Mouse (Mus musculus) kidney, embryonic 16.5 days (tissue): ENCODE measurements around the gene Rhoa. TPM values are rescaled to one million over a fixed set of nuclear protein-coding genes. Genes with fewer than 3 reads are reported as not detected.

ENCODE experiments used
- ATAC-seq: fragments of 200-750 bp; cut with Nextera tagmentation; 2 replicates; pipeline ENCODE4 v1.8.0; 2017; ENCODE audit warnings: moderate TSS enrichment; ENCODE audit not compliant: low FRiP score, low TSS enrichment
- H3K27ac ChIP-seq: fragments of 300-500 bp; sonication (generic); 2 replicates; pipeline ENCODE4 v1.5.1; 2014; ENCODE audit warnings: low read length
- H3K27me3 ChIP-seq: fragments of 300-500 bp; sonication (generic); 2 replicates; pipeline ENCODE4 v1.6.1; 2014; ENCODE audit warnings: low read length, control low read depth, mixed read lengths; ENCODE audit not compliant: insufficient read depth
- H3K36me3 ChIP-seq: fragments of 300-500 bp; sonication (generic); 2 replicates; pipeline ENCODE4 v1.6.1; 2014; ENCODE audit warnings: low read length, control low read depth, mixed read lengths; ENCODE audit not compliant: insufficient read depth
- H3K4me1 ChIP-seq: fragments of 300-500 bp; sonication (generic); 2 replicates; pipeline ENCODE4 v1.6.1; 2014; ENCODE audit warnings: low read length, control low read depth, mixed read lengths; ENCODE audit not compliant: insufficient read depth
- H3K4me2 ChIP-seq: fragments of 300-500 bp; sonication (generic); replicated peaks from 2 replicates; pipeline ENCODE4 v1.6.1; 2014; ENCODE audit warnings: low read depth, low read length
- H3K4me3 ChIP-seq: fragments of 300-500 bp; sonication (generic); 2 replicates; pipeline ENCODE4 v1.5.1; 2014; ENCODE audit warnings: mild to moderate bottlenecking, low read length
- H3K9ac ChIP-seq: fragments of 300-500 bp; sonication (generic); replicated peaks from 2 replicates; pipeline ENCODE4 v1.6.1; 2014; ENCODE audit warnings: low read length
- H3K9me3 ChIP-seq: fragments of 300-500 bp; sonication (generic); 2 replicates; pipeline ENCODE4 v1.6.1; 2016; ENCODE audit warnings: low read length, control low read depth
- WGBS: fragments of 180-500 bp; shearing (Covaris S2); extraction: QIAGEN DNeasy Blood & Tissue Kit; methylation state at CpG from one replicate; pipeline ENCODE4 v1.1.7; 2014; 5-methylcytosine and 5-hydroxymethylcytosine counted together
- polyA plus RNA-seq: library from polyadenylated mRNA; unstranded; fragments of >200 nt; fragmentation: Nextera tagmentation; extraction: Ambion mirVana; gene quantifications from 2 replicates; pipeline ENCODE4 v1.2.1, GENCODE M21; 2015

Gene Rhoa
- polyA plus RNA-seq, 1 experiment from 2014 or later: 495 TPM

DNA sequence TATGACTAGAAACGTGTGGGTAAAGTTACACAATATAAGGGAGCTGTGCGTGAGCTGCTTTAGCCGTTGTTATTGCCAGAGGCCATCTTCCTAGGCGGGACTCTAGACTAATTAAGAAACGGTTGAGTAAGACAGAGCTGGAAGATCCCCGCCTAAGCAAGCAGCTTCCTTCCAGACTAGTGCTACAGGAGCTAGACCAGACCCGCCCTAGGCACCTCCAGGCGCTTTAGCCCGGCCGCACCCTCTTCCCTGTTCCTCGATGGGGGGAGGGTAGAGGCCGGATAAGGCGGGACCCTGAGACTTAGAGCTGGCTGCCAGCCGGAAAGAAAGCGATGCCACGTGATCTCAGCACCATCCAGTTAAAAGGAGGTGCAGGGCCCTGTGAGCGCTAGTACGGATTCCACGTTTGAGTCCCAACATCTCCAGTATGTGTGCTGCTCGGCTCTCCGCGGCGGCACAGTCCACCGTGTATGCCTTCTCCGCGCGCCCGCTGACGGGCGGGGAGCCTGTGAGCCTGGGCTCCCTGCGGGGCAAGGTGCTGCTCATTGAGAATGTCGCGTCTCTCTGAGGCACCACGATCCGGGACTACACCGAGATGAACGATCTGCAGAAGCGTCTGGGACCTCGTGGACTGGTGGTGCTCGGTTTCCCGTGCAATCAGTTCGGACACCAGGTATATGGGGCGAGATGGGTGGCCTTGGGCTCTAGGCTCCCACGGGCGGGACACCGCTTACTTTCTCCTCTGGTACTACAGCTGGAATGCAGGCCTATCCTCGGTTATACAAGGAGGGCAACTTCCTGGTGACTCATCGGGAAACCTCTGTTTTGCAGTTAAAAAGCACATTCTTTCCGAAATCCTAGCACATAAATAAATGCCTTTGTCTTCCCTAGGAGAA is 33.2 kb downstream of the Rhoa start, which contains the start of gene Gpx1:
TSS of gene Gpx1 (plus strand) at position 18 of the 896 bp plus-strand sequence.
- Histone ChIP-seq H3K9ac (peak within 1 kb of the TSS; percentile 90), H3K4me1 (peaks cover 35% of the 10 kb centered on the region), H3K27ac (peak within 1 kb of the TSS; percentile 97), H3K27me3 (no peaks in the 10 kb centered on the region), H3K36me3 (peaks cover 20% of the 10 kb centered on the region), H3K4me3 (peak within 1 kb of the TSS; percentile 78), H3K9me3 (no peaks in the 10 kb centered on the region), H3K4me2 (peak within 1 kb of the TSS; percentile 89)
- under 1% methylated on average over 49 of the region's 49 CpGs for WGBS
- peak; percentile 97 for ATAC-seq

DNA sequence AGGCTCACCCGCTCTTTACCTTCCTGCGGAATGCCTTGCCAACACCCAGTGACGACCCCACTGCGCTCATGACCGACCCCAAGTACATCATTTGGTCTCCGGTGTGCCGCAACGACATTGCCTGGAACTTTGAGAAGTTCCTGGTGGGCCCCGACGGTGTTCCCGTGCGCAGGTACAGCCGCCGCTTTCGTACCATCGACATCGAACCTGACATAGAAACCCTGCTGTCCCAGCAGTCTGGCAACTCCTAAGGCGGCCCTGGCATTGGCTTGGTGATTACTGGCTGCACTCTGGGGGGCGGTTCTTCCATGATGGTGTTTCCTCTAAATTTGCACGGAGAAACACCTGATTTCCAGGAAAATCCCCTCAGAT is 33.9 kb downstream of the Rhoa start:
- peak overlapping the region; percentile 90 for H3K9ac ChIP-seq
- H3K4me2 ChIP-seq: peak overlapping the region; percentile 89
- peak overlapping the region; percentile 78 for H3K4me3 ChIP-seq
- H3K36me3 ChIP-seq: peaks cover 13% of the 10 kb centered on the region
- 6% methylated on average over 20 of the region's 20 CpGs for WGBS
- peak overlapping the region; percentile 97 for H3K27ac ChIP-seq
- H3K9me3 ChIP-seq: no peaks in the 10 kb centered on the region
- H3K4me1 ChIP-seq: peaks cover 35% of the 10 kb centered on the region
- no peak for ATAC-seq
- H3K27me3 ChIP-seq: no peaks in the 10 kb centered on the region

GRCm38 (mm10) chr9:108340258-108341138 is 34.6 kb downstream of the Rhoa start:
- peak overlapping the region; percentile 89 for H3K4me2 ChIP-seq
- peak overlapping the region; percentile 78 for H3K4me3 ChIP-seq
- H3K9me3 ChIP-seq: no peaks in the 10 kb centered on the region
- H3K36me3 ChIP-seq: peaks cover 7% of the 10 kb centered on the region; the same call in 1 of the 2 replicates
- peak overlapping the region; percentile 90 for H3K9ac ChIP-seq
- ATAC-seq: no peak
- H3K27me3 ChIP-seq: no peaks in the 10 kb centered on the region
- H3K4me1 ChIP-seq: peaks cover 35% of the 10 kb centered on the region
- WGBS: 41% methylated on average over 10 of the region's 10 CpGs
- H3K27ac ChIP-seq: peak overlapping the region; percentile 97

DNA sequence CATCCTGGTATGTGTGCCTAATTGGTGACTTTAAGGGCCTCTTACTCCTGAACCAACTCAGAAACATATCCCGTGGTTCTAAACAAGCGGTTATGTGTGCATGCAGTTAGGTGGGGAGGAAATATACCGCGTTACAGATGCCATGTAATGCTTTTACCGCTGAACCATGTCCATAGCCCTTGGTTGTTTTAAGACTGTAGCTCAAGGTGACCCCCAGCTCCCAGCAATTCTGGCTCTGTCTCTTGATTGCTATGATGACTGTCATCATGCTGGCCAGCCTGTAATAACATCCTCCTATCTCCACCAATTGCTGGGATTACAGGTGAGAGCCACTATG is 35.2 kb downstream of the Rhoa start:
- no peak overlapping the region; the same call in 1 of the 2 replicates for H3K27ac ChIP-seq
- H3K36me3 ChIP-seq: 0 out of 2 replicates have a peak, but pooled peaks cover 2% of the 10 kb centered on the region
- H3K4me3 ChIP-seq: peak overlapping the region; percentile 78; the same call in 1 of the 2 replicates
- ATAC-seq: no peak
- H3K4me1 ChIP-seq: peaks cover 38% of the 10 kb centered on the region
- no peak overlapping the region for H3K4me2 ChIP-seq
- WGBS: 77% methylated on average over 5 of the region's 5 CpGs
- no peaks in the 10 kb centered on the region for H3K27me3 ChIP-seq
- no peak overlapping the region for H3K9ac ChIP-seq
- H3K9me3 ChIP-seq: no peaks in the 10 kb centered on the region

GRCm38 (mm10) chr9:108341801-108342200 is 35.9 kb downstream of the Rhoa start:
- H3K36me3 ChIP-seq: 0 out of 2 replicates have a peak, but pooled peaks cover 2% of the 10 kb centered on the region
- no peak for ATAC-seq

GRCm38 (mm10) chr9:108342301-108342831 is 36.4 kb downstream of the Rhoa start:
- Histone ChIP-seq H3K9me3 (no peaks in the 10 kb centered on the region), H3K27me3 (no peaks in the 10 kb centered on the region), H3K36me3 (0 out of 2 replicates have a peak, but pooled peaks cover 2% of the 10 kb centered on the region), H3K27ac (peak overlapping the region; percentile 84), H3K4me3 (no peak overlapping the region), H3K4me1 (peaks cover 45% of the 10 kb centered on the region), H3K9ac (no peak overlapping the region), H3K4me2 (no peak overlapping the region)
- 31% methylated on average over 5 of the region's 5 CpGs for WGBS
- ATAC-seq: no peak

More at GRCm38 (mm10) chr9:108341801-108342200, 35.9 kb downstream of the Rhoa start:
- no peaks in the 10 kb centered on the region for H3K9me3 ChIP-seq
- H3K27me3 ChIP-seq: no peaks in the 10 kb centered on the region
- no peak overlapping the region for H3K9ac ChIP-seq
- peak overlapping the region; percentile 84 for H3K27ac ChIP-seq
- H3K4me3 ChIP-seq: no peak overlapping the region
- no peak overlapping the region for H3K4me2 ChIP-seq
- H3K4me1 ChIP-seq: peaks cover 43% of the 10 kb centered on the region

- no peak overlapping the region for H3K4me2 ChIP-seq
- no peak overlapping the region for H3K4me3 ChIP-seq
- peak overlapping the region; percentile 5; the same call in 1 of the 2 replicates for H3K27ac ChIP-seq
- 69% methylated on average over 3 of the region's 3 CpGs for WGBS
- no peak for ATAC-seq
- H3K4me1 ChIP-seq: peaks cover 43% of the 10 kb centered on the region
- no peaks in the 10 kb centered on the region for H3K9me3 ChIP-seq
- H3K36me3 ChIP-seq: no peaks in the 10 kb centered on the region
- no peaks in the 10 kb centered on the region for H3K27me3 ChIP-seq
- no peak overlapping the region for H3K9ac ChIP-seq
Measured at GRCm38 (mm10) chr9:108343331-108343730, 37.4 kb downstream of the Rhoa start.

DNA sequence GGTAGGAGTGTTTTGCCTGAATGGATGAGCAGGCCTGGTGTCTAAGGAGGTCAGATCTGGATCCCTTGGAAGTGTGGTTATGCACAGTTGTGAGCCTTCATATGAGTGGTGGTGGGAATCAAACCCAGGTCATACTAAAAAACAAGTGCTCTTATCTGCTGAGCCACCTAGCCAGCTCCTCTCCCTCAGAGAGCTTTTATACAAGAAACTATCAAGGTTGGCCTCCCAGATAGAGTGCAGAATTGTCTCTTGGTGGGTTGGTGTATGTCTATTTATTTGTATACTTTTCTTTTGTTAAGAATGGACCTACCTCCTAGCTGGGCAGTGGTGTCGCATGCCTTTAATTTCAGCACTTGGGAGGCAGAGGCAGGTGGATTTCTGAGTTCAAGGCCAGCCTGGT is 37.9 kb downstream of the Rhoa start:
- no peaks in the 10 kb centered on the region for H3K27me3 ChIP-seq
- 100% methylated on average over 1 of the region's 1 CpGs for WGBS
- H3K4me2 ChIP-seq: no peak overlapping the region
- H3K36me3 ChIP-seq: no peaks in the 10 kb centered on the region
- ATAC-seq: no peak
- H3K9ac ChIP-seq: no peak overlapping the region
- H3K27ac ChIP-seq: peak overlapping the region; percentile 5; the same call in 1 of the 2 replicates
- H3K4me1 ChIP-seq: peaks cover 43% of the 10 kb centered on the region
- H3K9me3 ChIP-seq: no peaks in the 10 kb centered on the region
- H3K4me3 ChIP-seq: no peak overlapping the region

GRCm38 (mm10) chr9:108344471-108344870 is 38.5 kb downstream of the Rhoa start:
- ATAC-seq: no peak
- 82% methylated on average over 4 of the region's 4 CpGs for WGBS
- H3K27me3 ChIP-seq: no peaks in the 10 kb centered on the region
- no peak overlapping the region for H3K4me2 ChIP-seq
- H3K27ac ChIP-seq: no peak overlapping the region
- no peak overlapping the region for H3K4me3 ChIP-seq
- no peaks in the 10 kb centered on the region for H3K9me3 ChIP-seq
- peaks cover 46% of the 10 kb centered on the region for H3K4me1 ChIP-seq
- H3K36me3 ChIP-seq: no peaks in the 10 kb centered on the region
- no peak overlapping the region for H3K9ac ChIP-seq
